13 mouse cellular contexts compared by ENCODE assay signal in genomic region chr6:88262160-88262559, GRCm38 (mm10). TPM values are rescaled to one million over a fixed set of nuclear protein-coding genes. Genes with fewer than 3 reads are reported as not detected.
DNase-seq lines count a peak whose midpoint lies in the region; ATAC-seq lines count a peak whose summit lies in the region.
"Had no signal": no experiment of that assay in that cellular context is flagged by ENCODE, and none has a peak within 500 bp of the region (broad histone marks: within the 10 kb centered on the region; RNA-seq: fewer than 3 reads in every experiment).

No protein-coding gene starts in this region.

- no peaks in the 10 kb centered on the region for H3K36me3 ChIP-seq in hindbrain, embryonic 11.5 days (ENCODE audit: control insufficient read depth, insufficient read depth, low read length)
- H3K36me3 ChIP-seq in midbrain, embryonic 16.5 days (ENCODE audit: control insufficient read depth, insufficient read depth, low read length) = no peaks in the 10 kb centered on the region
- no peaks in the 10 kb centered on the region for H3K36me3 ChIP-seq in kidney, embryonic 15.5 days

- no peak overlapping the region for H3K4me3 ChIP-seq in hindbrain, embryonic 11.5 days (ENCODE audit: low read depth, low read length)
- no peak overlapping the region for H3K4me3 ChIP-seq in midbrain, embryonic 16.5 days (ENCODE audit: low read depth, low read length)
- H3K4me3 ChIP-seq in kidney, embryonic 15.5 days (replicated peaks) = no peak overlapping the region
- H3K4me3 ChIP-seq: gastrocnemius, adult 2 months; midbrain, embryonic 12.5 days had no signal

- peak; percentile 11 to 25 for DNase-seq in left cerebral cortex, postnatal 14 days (ENCODE audit: low spot score in 2 of 2)
- no peak for DNase-seq in left cerebral cortex, adult 18-20 months (ENCODE audit: low spot score in 2 of 2)
- DNase-seq in embryo, embryonic 11 days = peak; percentile 34
- peak; percentile 19 for DNase-seq in hindbrain, embryonic 11.5 days (ENCODE audit: low spot score)
- DNase-seq in testis, postnatal 14 days (ENCODE audit: low spot score) = no peak
- no peak for DNase-seq in adipocyte (ENCODE audit: low spot score)
- DNase-seq: gastrocnemius, adult 2 months; kidney, adult 8-10 months had no signal

- WGBS in hindbrain, embryonic 11.5 days = 30% methylated on average over 9 of the region's 9 CpGs
- 41% methylated on average over 9 of the region's 9 CpGs for WGBS in midbrain, embryonic 16.5 days
- 43% methylated on average over 9 of the region's 9 CpGs for WGBS in kidney, embryonic 15.5 days

- intact Hi-C loops in left cerebral cortex, postnatal 14 days (cut with DNase I) = no loop called here

- H3K27ac ChIP-seq in hindbrain, embryonic 11.5 days (ENCODE audit: low read depth, low read length) = no peak overlapping the region
- no peak overlapping the region for H3K27ac ChIP-seq in midbrain, embryonic 16.5 days (ENCODE audit: low read length)
- H3K27ac ChIP-seq in kidney, embryonic 15.5 days = no peak overlapping the region
- H3K27ac ChIP-seq: gastrocnemius, adult 2 months; midbrain, embryonic 12.5 days had no signal

- no peaks in the 10 kb centered on the region for H3K27me3 ChIP-seq in hindbrain, embryonic 11.5 days (ENCODE audit: control insufficient read depth, insufficient read depth, low read length)
- H3K27me3 ChIP-seq in midbrain, embryonic 16.5 days (ENCODE audit: control insufficient read depth, insufficient read depth, low read depth, low read length) = no peaks in the 10 kb centered on the region
- H3K27me3 ChIP-seq in kidney, embryonic 15.5 days = no peaks in the 10 kb centered on the region
- H3K27me3 ChIP-seq: midbrain, embryonic 12.5 days had no signal

- no peak overlapping the region for H3K4me2 ChIP-seq in hindbrain, embryonic 11.5 days (replicated peaks; ENCODE audit: low read depth, low read length)
- H3K4me2 ChIP-seq in midbrain, embryonic 16.5 days (ENCODE audit: low read length) = no peak overlapping the region
- no peak overlapping the region for H3K4me2 ChIP-seq in kidney, embryonic 15.5 days
- H3K4me2 ChIP-seq: midbrain, embryonic 12.5 days had no signal

- H3K9me3 ChIP-seq in hindbrain, embryonic 11.5 days (ENCODE audit: control insufficient read depth, low read length) = no peaks in the 10 kb centered on the region
- H3K9me3 ChIP-seq in midbrain, embryonic 16.5 days (replicated peaks; ENCODE audit: control insufficient read depth, low read length, poor library complexity, severe bottlenecking) = no peaks in the 10 kb centered on the region
- no peaks in the 10 kb centered on the region for H3K9me3 ChIP-seq in kidney, embryonic 15.5 days (replicated peaks)
- H3K9me3 ChIP-seq: midbrain, embryonic 12.5 days had no signal

- ATAC-seq in hindbrain, embryonic 11.5 days (ENCODE audit: low FRiP score) = no peak; the same call in 1 of the 2 replicates
- no peak for ATAC-seq in midbrain, embryonic 16.5 days
- no peak for ATAC-seq in kidney, embryonic 15.5 days (replicated peaks; ENCODE audit: low FRiP score)

- no peaks in the 10 kb centered on the region for H3K4me1 ChIP-seq in hindbrain, embryonic 11.5 days (replicated peaks; ENCODE audit: control insufficient read depth, insufficient read depth, low read length)
- H3K4me1 ChIP-seq in midbrain, embryonic 16.5 days (ENCODE audit: control insufficient read depth, insufficient read depth, low read length) = no peaks in the 10 kb centered on the region
- H3K4me1 ChIP-seq in kidney, embryonic 15.5 days = no peaks in the 10 kb centered on the region

- peak overlapping the region; percentile 37 for H3K9ac ChIP-seq in hindbrain, embryonic 11.5 days (ENCODE audit: low read depth, low read length)
- 0 out of 2 replicates have a peak overlapping the region, but pooled peaks have one; percentile 26 for H3K9ac ChIP-seq in midbrain, embryonic 16.5 days (ENCODE audit: low read depth, low read length)
- no peak overlapping the region for H3K9ac ChIP-seq in kidney, embryonic 15.5 days
- H3K9ac ChIP-seq: midbrain, embryonic 12.5 days had no signal

RNA-seq across cellular contexts. Expression of gene Dnajb8, which starts 40.1 kb away (rescaled TPM):
- not detected for total RNA-seq in left cerebral cortex, postnatal 14 days (2021)
- total RNA-seq in left cerebral cortex, adult 18-20 months (2021) = not detected
- polyA plus RNA-seq in hindbrain, embryonic 11.5 days (2014; fragmentation: Nextera tagmentation; extraction: Ambion mirVana) = not detected in 2 replicates
- polyA plus RNA-seq in midbrain, embryonic 16.5 days (2015; fragmentation: Nextera tagmentation; extraction: Ambion mirVana) = not detected in 2 replicates
- polyA plus RNA-seq in kidney, embryonic 15.5 days (2015; fragmentation: Nextera tagmentation; extraction: Ambion mirVana) = not detected in 2 replicates
- total RNA-seq: gastrocnemius, adult 2 months had no signal
- polyA plus RNA-seq: heart, postnatal 0 days; liver, embryonic 16.5 days; midbrain, embryonic 12.5 days had no signal

Comparison
In these comparisons a context has a peak if more than half of its experiments do, and no peak if none do; other contexts are left out.
1. DNase-seq: peak in left cerebral cortex, postnatal 14 days (2 of 2), embryo, embryonic 11 days (single experiment) and hindbrain, embryonic 11.5 days (single experiment); none in left cerebral cortex, adult 18-20 months (0 of 2), testis, postnatal 14 days (single experiment) and adipocyte (single experiment).